Mouse (Mus musculus) thymus, adult 2 months (tissue): Measurements from ENCODE around the gene Brinp2.

ENCODE experiments used
- CTCF ChIP-seq: fragments of 200-500 bp; IDR thresholded peaks from 2 replicates; pipeline ENCODE4 v1.5.1; 2012; ENCODE audit warnings: mild to moderate bottlenecking, control low read depth, low read length, moderate library complexity, borderline replicate concordance; ENCODE audit not compliant: control insufficient read depth, poor library complexity, insufficient read depth; ENCODE audit errors: extremely low read depth
- POLR2A ChIP-seq: fragments of 200-500 bp; IDR thresholded peaks from 2 replicates; pipeline ENCODE4 v1.6.1; 2012; ENCODE audit warnings: mild to moderate bottlenecking, low read length, control low read depth, moderate library complexity; ENCODE audit not compliant: control insufficient read depth, poor library complexity, insufficient read depth; ENCODE audit errors: extremely low read depth

- TF ChIP-seq POLR2A (no peak), CTCF (no peak)
These were observed 114.1 kb downstream of the Brinp2 start for GRCm38 (mm10) chr1:158241848-158242556.
